Mouse (Mus musculus) ES-E14 (cell line): Measurements from ENCODE around the gene Alg14. TPM values are rescaled to one million over a fixed set of nuclear protein-coding genes. Genes with fewer than 3 reads are reported as not detected.
A peak's percentile ranks its signal among the peaks of the same experiment; 100 is the strongest.

ENCODE experiments used
- DNase-seq: peaks from one replicate; pipeline ENCODE4 v3.0.0-alpha.2; 2013; ENCODE audit warnings: low read depth, low spot score
- H3K27ac ChIP-seq: 2 replicates; pipeline ENCODE4 v1.5.1; 2012; ENCODE audit warnings: low read depth, mild to moderate bottlenecking, low read length, moderate library complexity, mixed read lengths; ENCODE audit not compliant: poor library complexity, insufficient read depth, severe bottlenecking
- H3K36me3 ChIP-seq: 2 replicates; pipeline ENCODE4 v1.6.1; 2012; ENCODE audit warnings: mild to moderate bottlenecking, low read length, moderate library complexity, mixed read lengths; ENCODE audit not compliant: control insufficient read depth, poor library complexity, insufficient read depth, severe bottlenecking
- H3K4me1 ChIP-seq, 2 experiments: fragments of 150-350 bp in 1 of 2; sonication (generic) in 1 of 2; 2 replicates each; pipeline ENCODE4 v1.6.1; 2012; ENCODE audit warnings: low read length in 2 of 2, mild to moderate bottlenecking in 1 of 2, mixed read lengths in 1 of 2; ENCODE audit not compliant: control insufficient read depth in 2 of 2, insufficient read depth in 2 of 2, poor library complexity in 1 of 2
- H3K4me3 ChIP-seq, 2 experiments: fragments of 150-350 bp in 1 of 2; sonication (generic) in 1 of 2; 2 replicates each; pipeline ENCODE4 v1.5.1; 2012; ENCODE audit warnings: low read length in 2 of 2, low read depth in 1 of 2, mild to moderate bottlenecking in 1 of 2, mixed read lengths in 1 of 2; ENCODE audit not compliant: insufficient read depth in 1 of 2, poor library complexity in 1 of 2, severe bottlenecking in 1 of 2
- H3K9ac ChIP-seq: 2 replicates; pipeline ENCODE4 v1.6.1; 2012; ENCODE audit warnings: low read depth, mild to moderate bottlenecking, low read length, mixed read lengths; ENCODE audit not compliant: poor library complexity, insufficient read depth, severe bottlenecking
- H3K9me3 ChIP-seq: fragments of 150-350 bp; sonication (generic); 2 replicates; pipeline ENCODE4 v1.6.1; 2012; ENCODE audit warnings: low read depth, mild to moderate bottlenecking, low read length; ENCODE audit not compliant: control insufficient read depth, insufficient read depth
- CHD2 ChIP-seq: IDR thresholded peaks from 2 replicates; pipeline ENCODE4 v1.6.1; 2014; ENCODE audit warnings: mild to moderate bottlenecking, low read depth, low read length, inconsistent platforms
- HCFC1 ChIP-seq: IDR thresholded peaks from 2 replicates; pipeline ENCODE4 v1.6.1; 2012; ENCODE audit warnings: low read length, inconsistent platforms, borderline replicate concordance; ENCODE audit not compliant: insufficient read depth
- MAFK ChIP-seq: IDR thresholded peaks from 2 replicates; pipeline ENCODE4 v1.6.1; 2014; ENCODE audit warnings: mild to moderate bottlenecking, low read depth, low read length, inconsistent platforms; ENCODE audit not compliant: insufficient read depth
- ZC3H11A ChIP-seq: IDR thresholded peaks from 2 replicates; pipeline ENCODE4 v1.6.1; 2012; ENCODE audit warnings: low read depth, mild to moderate bottlenecking, inconsistent platforms, low read length, borderline replicate concordance
- ZNF384 ChIP-seq: IDR thresholded peaks from 2 replicates; pipeline ENCODE4 v1.6.1; 2012; ENCODE audit warnings: low read depth, low read length, inconsistent platforms
- in situ Hi-C, 2 experiments: fragments of 600-800 bp; cut with MboI; formaldehyde crosslinking; loops; one replicate each; pipeline ENCODE4 v1.15.1; 2025; ENCODE audit warnings: low sequenced_read_pairs in 2 of 2, inconsistent platforms in 1 of 2; ENCODE audit not compliant: unreplicated experiment in 2 of 2
- total RNA-seq: library from RNA; depleted of rRNA; stranded (reverse); fragments of 300-350 nt; gene quantifications from 2 replicates; pipeline ENCODE4 v1.2.3, GENCODE M21; 2012

Gene Alg14
- total RNA-seq, 1 experiment = 18.4 TPM

GRCm38 (mm10) chr3:121261939-121262520, 29.5 kb upstream of the Alg14 start:
- Histone ChIP-seq H3K9me3 (no peaks in the 10 kb centered on the region), H3K36me3 (no peaks in the 10 kb centered on the region), H3K9ac (peak overlapping the region; percentile 80; the same call in 1 of the 2 replicates), H3K4me1 (no peaks in the 10 kb centered on the region), H3K27ac (no peak overlapping the region), H3K4me3 (peak overlapping the region; percentile 59 to 74)
- no peak for DNase-seq
- TF ChIP-seq ZC3H11A = no peak
- no peak for TF ChIP-seq CHD2
- TF ChIP-seq ZNF384 = no peak
- TF ChIP-seq HCFC1 = no peak
- no peak for TF ChIP-seq MAFK
- in situ Hi-C loops = no loop called here

GRCm38 (mm10) chr3:121262521-121263204, 28.9 kb upstream of the Alg14 start:
- H3K27ac ChIP-seq = no peak overlapping the region
- in situ Hi-C loops = no loop called here

GRCm38 (mm10) chr3:121263205-121263548, 28.4 kb upstream of the Alg14 start:
- in situ Hi-C loops = no loop called here
- no peaks in the 10 kb centered on the region for H3K36me3 ChIP-seq
- peak overlapping the region; percentile 59 to 74 for H3K4me3 ChIP-seq
- peak; percentile 12 for DNase-seq
- peak overlapping the region; percentile 80; the same call in 1 of the 2 replicates for H3K9ac ChIP-seq
- H3K4me1 ChIP-seq = no peaks in the 10 kb centered on the region
- TF ChIP-seq MAFK = no peak
- TF ChIP-seq ZNF384 = peak; percentile 62; the same call in 1 of the 2 replicates
- no peak for TF ChIP-seq ZC3H11A
- no peak for TF ChIP-seq HCFC1
- H3K27ac ChIP-seq = no peak overlapping the region
- no peaks in the 10 kb centered on the region for H3K9me3 ChIP-seq

More at GRCm38 (mm10) chr3:121262521-121263204, 28.9 kb upstream of the Alg14 start:
- no peaks in the 10 kb centered on the region for H3K9me3 ChIP-seq
- peak; percentile 16 for DNase-seq
- H3K36me3 ChIP-seq = no peaks in the 10 kb centered on the region
- H3K4me1 ChIP-seq = no peaks in the 10 kb centered on the region
- TF ChIP-seq ZNF384 = no peak
- TF ChIP-seq HCFC1 = no peak
- no peak for TF ChIP-seq CHD2
- TF ChIP-seq MAFK = no peak
- TF ChIP-seq ZC3H11A = no peak
- peak overlapping the region; percentile 80 for H3K9ac ChIP-seq
- H3K4me3 ChIP-seq = peak overlapping the region; percentile 59 to 74

- no peak for DNase-seq
Measured at GRCm38 (mm10) chr3:121264242-121264641, 27.3 kb upstream of the Alg14 start.

More at GRCm38 (mm10) chr3:121264242-121264641, 27.3 kb upstream of the Alg14 start:
- no peaks in the 10 kb centered on the region for H3K36me3 ChIP-seq
- no peak overlapping the region for H3K9ac ChIP-seq
- H3K4me3 ChIP-seq = no peak overlapping the region
- in situ Hi-C loops = no loop called here
- H3K9me3 ChIP-seq = no peaks in the 10 kb centered on the region
- no peak for TF ChIP-seq CHD2
- TF ChIP-seq HCFC1 = no peak
- TF ChIP-seq MAFK = no peak
- no peak for TF ChIP-seq ZC3H11A
- TF ChIP-seq ZNF384 = no peak
- H3K27ac ChIP-seq = no peak overlapping the region
- H3K4me1 ChIP-seq = no peaks in the 10 kb centered on the region
